In the genomic region with DNA sequence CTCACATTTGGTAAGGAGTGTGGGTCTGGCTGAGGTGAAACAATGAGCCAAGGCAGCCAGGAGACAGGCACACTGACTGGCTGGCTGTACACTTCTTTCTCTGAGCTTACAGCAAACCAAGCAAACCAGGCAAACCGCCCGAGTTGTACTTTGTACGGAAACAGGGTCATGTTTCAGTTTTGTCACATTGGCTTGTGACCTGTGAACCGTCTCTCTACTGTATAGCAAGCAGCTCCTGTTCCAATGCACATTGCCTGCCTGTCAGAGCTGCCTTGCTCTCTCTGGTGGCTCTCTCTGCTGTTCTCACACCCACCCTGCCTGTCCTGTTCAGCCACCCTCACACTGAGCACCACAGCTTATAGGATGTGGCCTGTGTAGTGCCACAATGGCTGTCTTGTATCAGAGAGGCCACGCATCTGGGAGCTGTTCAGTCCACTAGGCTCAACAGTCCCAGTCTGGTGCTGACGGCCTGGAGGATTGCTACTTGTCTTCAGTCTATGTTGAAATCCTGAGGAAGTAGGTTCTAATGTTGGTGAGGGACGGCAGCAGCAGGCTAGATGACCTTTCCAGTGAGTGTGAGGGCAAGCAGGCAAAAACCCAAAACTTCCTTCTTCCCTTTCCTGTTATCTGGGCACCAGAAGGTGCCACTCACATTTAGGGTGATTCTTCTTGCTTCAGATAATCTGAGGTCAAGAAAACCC, we compare ENCODE assay signal across 12 mouse cellular contexts. TPM values are rescaled to one million over a fixed set of nuclear protein-coding genes. Genes with fewer than 3 reads are reported as not detected.
DNase-seq lines count a peak whose midpoint lies in the region; ATAC-seq lines count a peak whose summit lies in the region.
"Had no signal": no experiment of that assay in that cellular context is flagged by ENCODE, and none has a peak within 500 bp of the region (broad histone marks: within the 10 kb centered on the region; RNA-seq: fewer than 3 reads in every experiment).

No protein-coding gene starts in this region.

- no peaks in the 10 kb centered on the region for H3K9me3 ChIP-seq in lung, embryonic 15.5 days
- no peaks in the 10 kb centered on the region for H3K9me3 ChIP-seq in kidney, embryonic 14.5 days (ENCODE audit: control insufficient read depth, low read length)
- H3K9me3 ChIP-seq in liver, embryonic 15.5 days (replicated peaks) = no peaks in the 10 kb centered on the region
- no peaks in the 10 kb centered on the region for H3K9me3 ChIP-seq in stomach, embryonic 16.5 days (replicated peaks; ENCODE audit: control insufficient read depth, low read length)
- no peaks in the 10 kb centered on the region for H3K9me3 ChIP-seq in forebrain, embryonic 12.5 days
- H3K9me3 ChIP-seq: hindbrain, embryonic 15.5 days; midbrain, embryonic 15.5 days had no signal

- no peak overlapping the region for H3K4me2 ChIP-seq in lung, embryonic 15.5 days
- H3K4me2 ChIP-seq in kidney, embryonic 14.5 days (replicated peaks; ENCODE audit: low read depth, low read length) = no peak overlapping the region
- H3K4me2 ChIP-seq in liver, embryonic 15.5 days = no peak overlapping the region; the same call in 1 of the 2 replicates
- no peak overlapping the region for H3K4me2 ChIP-seq in stomach, embryonic 16.5 days (ENCODE audit: low read depth, low read length)
- no peak overlapping the region for H3K4me2 ChIP-seq in forebrain, embryonic 12.5 days
- H3K4me2 ChIP-seq: hindbrain, embryonic 15.5 days; midbrain, embryonic 15.5 days had no signal

- H3K4me1 ChIP-seq in lung, embryonic 15.5 days = peaks cover 12% of the 10 kb centered on the region
- peaks cover 6% of the 10 kb centered on the region; the same call in 1 of the 2 replicates for H3K4me1 ChIP-seq in kidney, embryonic 14.5 days (ENCODE audit: control insufficient read depth, insufficient read depth, low read length)
- peaks cover 17% of the 10 kb centered on the region for H3K4me1 ChIP-seq in liver, embryonic 15.5 days (replicated peaks)
- H3K4me1 ChIP-seq in stomach, embryonic 16.5 days (ENCODE audit: control insufficient read depth, insufficient read depth, low read length) = peaks cover 14% of the 10 kb centered on the region
- H3K4me1 ChIP-seq in forebrain, embryonic 12.5 days = no peaks in the 10 kb centered on the region
- H3K4me1 ChIP-seq: hindbrain, embryonic 15.5 days; midbrain, embryonic 15.5 days had no signal

- WGBS in lung, embryonic 15.5 days = 25% methylated on average over 7 of the region's 7 CpGs
- 36% methylated on average over 7 of the region's 7 CpGs for WGBS in kidney, embryonic 14.5 days
- WGBS in liver, embryonic 15.5 days (ENCODE audit: insufficient replicate concordance) = 42% methylated on average over 7 of the region's 7 CpGs
- WGBS in stomach, embryonic 16.5 days = 55% methylated on average over 7 of the region's 7 CpGs
- WGBS in forebrain, embryonic 12.5 days = 77% methylated on average over 7 of the region's 7 CpGs

- no peaks in the 10 kb centered on the region for H3K36me3 ChIP-seq in lung, embryonic 15.5 days
- H3K36me3 ChIP-seq in kidney, embryonic 14.5 days (ENCODE audit: control insufficient read depth, insufficient read depth, low read length) = no peaks in the 10 kb centered on the region
- no peaks in the 10 kb centered on the region for H3K36me3 ChIP-seq in liver, embryonic 15.5 days (replicated peaks)
- H3K36me3 ChIP-seq in stomach, embryonic 16.5 days (ENCODE audit: control insufficient read depth, insufficient read depth, low read length) = no peaks in the 10 kb centered on the region
- H3K36me3 ChIP-seq in forebrain, embryonic 12.5 days (replicated peaks) = no peaks in the 10 kb centered on the region
- H3K36me3 ChIP-seq: hindbrain, embryonic 15.5 days; midbrain, embryonic 15.5 days had no signal

- peak; percentile 56; the same call in 1 of the 2 replicates for ATAC-seq in lung, embryonic 15.5 days (ENCODE audit: borderline replicate concordance, extremely low read depth, low FRiP score, low TSS enrichment)
- peak; percentile 50 for ATAC-seq in kidney, embryonic 14.5 days (ENCODE audit: low FRiP score, low TSS enrichment)
- peak; percentile 72 for ATAC-seq in liver, embryonic 15.5 days (ENCODE audit: insufficient read depth)
- ATAC-seq in stomach, embryonic 16.5 days (ENCODE audit: insufficient read depth, low FRiP score) = peak; percentile 39
- ATAC-seq in forebrain, embryonic 12.5 days (ENCODE audit: low FRiP score) = no peak
- ATAC-seq: midbrain, embryonic 15.5 days had no signal

- no peaks in the 10 kb centered on the region for H3K27me3 ChIP-seq in lung, embryonic 15.5 days
- no peaks in the 10 kb centered on the region for H3K27me3 ChIP-seq in kidney, embryonic 14.5 days (ENCODE audit: control insufficient read depth, insufficient read depth, low read length)
- no peaks in the 10 kb centered on the region for H3K27me3 ChIP-seq in liver, embryonic 15.5 days
- no peaks in the 10 kb centered on the region for H3K27me3 ChIP-seq in stomach, embryonic 16.5 days (ENCODE audit: control insufficient read depth, insufficient read depth, low read length)
- H3K27me3 ChIP-seq in forebrain, embryonic 12.5 days = 0 out of 2 replicates have a peak, but pooled peaks cover 5% of the 10 kb centered on the region
- H3K27me3 ChIP-seq: hindbrain, embryonic 15.5 days; midbrain, embryonic 15.5 days had no signal

- no peak overlapping the region for H3K27ac ChIP-seq in lung, embryonic 15.5 days
- no peak overlapping the region for H3K27ac ChIP-seq in kidney, embryonic 14.5 days (ENCODE audit: low read depth, low read length)
- H3K27ac ChIP-seq in liver, embryonic 15.5 days (replicated peaks) = peak overlapping the region; percentile 78
- 0 out of 2 replicates have a peak overlapping the region, but pooled peaks have one; percentile 48 for H3K27ac ChIP-seq in stomach, embryonic 16.5 days (ENCODE audit: low read length)
- no peak overlapping the region for H3K27ac ChIP-seq in forebrain, embryonic 12.5 days
- H3K27ac ChIP-seq: hindbrain, embryonic 15.5 days; midbrain, embryonic 15.5 days had no signal

- H3K9ac ChIP-seq in lung, embryonic 15.5 days = no peak overlapping the region
- H3K9ac ChIP-seq in kidney, embryonic 14.5 days (ENCODE audit: low read depth, low read length) = no peak overlapping the region
- no peak overlapping the region for H3K9ac ChIP-seq in liver, embryonic 15.5 days
- 0 out of 2 replicates have a peak overlapping the region, but pooled peaks have one; percentile 16 for H3K9ac ChIP-seq in stomach, embryonic 16.5 days (ENCODE audit: low read length)
- no peak overlapping the region for H3K9ac ChIP-seq in forebrain, embryonic 12.5 days
- H3K9ac ChIP-seq: hindbrain, embryonic 15.5 days; midbrain, embryonic 15.5 days had no signal

- DNase-seq in lung, postnatal 25 days (ENCODE audit: low spot score) = no peak
- no peak for DNase-seq in urinary bladder, postnatal 36 days (ENCODE audit: low spot score in 2 of 2)
- no peak for DNase-seq in T-cell, adult 2 months (ENCODE audit: low spot score)
- DNase-seq: cerebellum, adult 9-11 months had no signal

- H3K4me3 ChIP-seq in lung, embryonic 15.5 days = no peak overlapping the region
- no peak overlapping the region for H3K4me3 ChIP-seq in kidney, embryonic 14.5 days (ENCODE audit: low read length)
- no peak overlapping the region for H3K4me3 ChIP-seq in liver, embryonic 15.5 days (replicated peaks)
- H3K4me3 ChIP-seq in stomach, embryonic 16.5 days (replicated peaks; ENCODE audit: low read length) = no peak overlapping the region
- H3K4me3 ChIP-seq in forebrain, embryonic 12.5 days (replicated peaks) = no peak overlapping the region
- H3K4me3 ChIP-seq: hindbrain, embryonic 15.5 days; midbrain, embryonic 15.5 days had no signal

RNA-seq across cellular contexts. Expression of a gene that starts 6.7 kb away (rescaled TPM):
- polyA plus RNA-seq in lung, embryonic 15.5 days (2015; fragmentation: Nextera tagmentation; extraction: Ambion mirVana) = not detected in 2 replicates
- not detected in 2 replicates for polyA plus RNA-seq in kidney, embryonic 14.5 days (2014; fragmentation: Nextera tagmentation; extraction: Ambion mirVana)
- 0.08 and 0.23 TPM in 2 replicates for polyA plus RNA-seq in liver, embryonic 15.5 days (2015; fragmentation: Nextera tagmentation; extraction: Ambion mirVana)
- 3.1 and 5.2 TPM in 2 replicates for polyA plus RNA-seq in stomach, embryonic 16.5 days (2015; fragmentation: Nextera tagmentation; extraction: Ambion mirVana)
- not detected in 2 replicates for polyA plus RNA-seq in forebrain, embryonic 12.5 days (2016; fragmentation: Nextera tagmentation; extraction: Ambion mirVana)
- polyA plus RNA-seq: hindbrain, embryonic 15.5 days; midbrain, embryonic 15.5 days; testis, adult 2 months had no signal

RNA-seq across cellular contexts. Expression of a gene that starts 17.5 kb away (rescaled TPM):
- 0.65 and 1.5 TPM in 2 replicates for polyA plus RNA-seq in lung, embryonic 15.5 days (2015; fragmentation: Nextera tagmentation; extraction: Ambion mirVana)
- polyA plus RNA-seq in kidney, embryonic 14.5 days (2014; fragmentation: Nextera tagmentation; extraction: Ambion mirVana) = not detected in 2 replicates
- polyA plus RNA-seq in liver, embryonic 15.5 days (2015; fragmentation: Nextera tagmentation; extraction: Ambion mirVana) = 0.70 and 0.97 TPM in 2 replicates
- polyA plus RNA-seq in stomach, embryonic 16.5 days (2015; fragmentation: Nextera tagmentation; extraction: Ambion mirVana) = 2.2 and 2.3 TPM in 2 replicates
- not detected in 2 replicates for polyA plus RNA-seq in forebrain, embryonic 12.5 days (2016; fragmentation: Nextera tagmentation; extraction: Ambion mirVana)
- polyA plus RNA-seq: hindbrain, embryonic 15.5 days; midbrain, embryonic 15.5 days had no signal

RNA-seq across cellular contexts. Expression of a gene that starts 24.3 kb away (rescaled TPM):
- polyA plus RNA-seq in lung, embryonic 15.5 days (2015; fragmentation: Nextera tagmentation; extraction: Ambion mirVana) = 0.26 TPM in 1 of 2 replicates, not detected in the other
- 0.22 and 0.26 TPM in 2 replicates for polyA plus RNA-seq in kidney, embryonic 14.5 days (2014; fragmentation: Nextera tagmentation; extraction: Ambion mirVana)
- 0.68 and 1.7 TPM in 2 replicates for polyA plus RNA-seq in liver, embryonic 15.5 days (2015; fragmentation: Nextera tagmentation; extraction: Ambion mirVana)
- 0.99 and 1.3 TPM in 2 replicates for polyA plus RNA-seq in stomach, embryonic 16.5 days (2015; fragmentation: Nextera tagmentation; extraction: Ambion mirVana)
- not detected in 2 replicates for polyA plus RNA-seq in forebrain, embryonic 12.5 days (2016; fragmentation: Nextera tagmentation; extraction: Ambion mirVana)
- polyA plus RNA-seq: midbrain, embryonic 15.5 days had no signal

Comparison
In these comparisons a context has a peak if more than half of its experiments do, and no peak if none do; other contexts are left out.
1. H3K27ac ChIP-seq: peak in liver, embryonic 15.5 days (single experiment) and stomach, embryonic 16.5 days (single experiment); none in lung, embryonic 15.5 days (single experiment), kidney, embryonic 14.5 days (single experiment) and forebrain, embryonic 12.5 days (single experiment).